Mouse (Mus musculus) midbrain, embryonic 12.5 days (tissue): ENCODE data around the gene Tnfrsf18. TPM values are rescaled to one million over a fixed set of nuclear protein-coding genes. Genes with fewer than 3 reads are reported as not detected.

Experiments
- ATAC-seq: fragments of 200-750 bp; cut with Nextera tagmentation; 2 replicates; pipeline ENCODE4 v1.8.0; 2017; ENCODE audit warnings: low read depth, moderate TSS enrichment, moderate library complexity; ENCODE audit not compliant: low FRiP score
- H3K27ac ChIP-seq: fragments of 300-500 bp; sonication (generic); replicated peaks from 2 replicates; pipeline ENCODE4 v1.5.1; 2016; ENCODE audit warnings: mild to moderate bottlenecking
- H3K27me3 ChIP-seq: fragments of 300-500 bp; sonication (generic); 2 replicates; pipeline ENCODE4 v1.6.1; 2016; ENCODE audit warnings: mild to moderate bottlenecking
- H3K36me3 ChIP-seq: fragments of 300-500 bp; sonication (generic); 2 replicates; pipeline ENCODE4 v1.6.1; 2016
- H3K4me1 ChIP-seq: fragments of 300-500 bp; sonication (generic); 2 replicates; pipeline ENCODE4 v1.6.1; 2016
- H3K4me2 ChIP-seq: fragments of 300-500 bp; sonication (generic); replicated peaks from 2 replicates; pipeline ENCODE4 v1.6.1; 2016; ENCODE audit warnings: mild to moderate bottlenecking, moderate library complexity
- H3K4me3 ChIP-seq: fragments of 300-500 bp; sonication (generic); 2 replicates; pipeline ENCODE4 v1.5.1; 2016; ENCODE audit warnings: mild to moderate bottlenecking
- H3K9ac ChIP-seq: fragments of 300-500 bp; sonication (generic); replicated peaks from 2 replicates; pipeline ENCODE4 v1.6.1; 2016; ENCODE audit warnings: mild to moderate bottlenecking, moderate library complexity
- H3K9me3 ChIP-seq: fragments of 300-500 bp; sonication (generic); 2 replicates; pipeline ENCODE4 v1.6.1; 2016; ENCODE audit warnings: mild to moderate bottlenecking
- WGBS: fragments of 180-500 bp; shearing (Covaris S2); methylation state at CpG from one replicate; pipeline ENCODE4 v1.1.7; 2016; 5-methylcytosine and 5-hydroxymethylcytosine counted together
- polyA plus RNA-seq: library from polyadenylated mRNA; unstranded; fragments of >200 nt; fragmentation: Nextera tagmentation; extraction: Ambion mirVana; gene quantifications from 2 replicates; pipeline ENCODE4 v1.2.1, GENCODE M21; 2016

Tnfrsf18 gene
- polyA plus RNA-seq, 1 experiment from 2014 or later = 2.4 TPM

DNA sequence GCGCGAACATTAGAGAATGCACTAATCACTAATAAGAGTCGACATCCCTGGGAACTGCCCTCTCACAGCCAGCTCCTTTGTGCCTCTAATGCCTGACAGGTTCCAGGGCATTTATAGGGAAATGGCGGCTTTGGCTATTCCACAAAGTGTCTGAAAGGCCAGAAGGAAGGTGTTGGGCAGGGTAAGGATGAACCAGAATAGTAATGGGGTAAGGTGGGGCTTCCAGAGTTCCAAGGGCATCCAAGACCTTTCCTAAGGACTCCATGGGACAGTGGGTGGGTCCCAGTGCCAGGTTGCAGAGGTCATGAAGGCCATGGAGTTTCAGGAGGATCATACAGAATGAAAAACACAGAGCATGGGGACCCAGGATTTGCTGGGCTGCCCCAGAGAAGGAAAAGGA lies 8.3 kb downstream of the Tnfrsf18 start:
- Histone ChIP-seq H3K9me3 (no peaks in the 10 kb centered on the region), H3K4me3 (0 out of 2 replicates have a peak overlapping the region, but pooled peaks have one; percentile 31), H3K9ac (peak overlapping the region; percentile 28; the same call in 1 of the 2 replicates), H3K36me3 (peaks cover 2% of the 10 kb centered on the region; the same call in 1 of the 2 replicates), H3K4me2 (peak overlapping the region; percentile 48; the same call in 1 of the 2 replicates), H3K4me1 (peaks cover 32% of the 10 kb centered on the region), H3K27ac (no peak overlapping the region), H3K27me3 (peaks cover 27% of the 10 kb centered on the region)
- ATAC-seq = no peak
- 55% methylated on average over 4 of the region's 4 CpGs for WGBS

DNA sequence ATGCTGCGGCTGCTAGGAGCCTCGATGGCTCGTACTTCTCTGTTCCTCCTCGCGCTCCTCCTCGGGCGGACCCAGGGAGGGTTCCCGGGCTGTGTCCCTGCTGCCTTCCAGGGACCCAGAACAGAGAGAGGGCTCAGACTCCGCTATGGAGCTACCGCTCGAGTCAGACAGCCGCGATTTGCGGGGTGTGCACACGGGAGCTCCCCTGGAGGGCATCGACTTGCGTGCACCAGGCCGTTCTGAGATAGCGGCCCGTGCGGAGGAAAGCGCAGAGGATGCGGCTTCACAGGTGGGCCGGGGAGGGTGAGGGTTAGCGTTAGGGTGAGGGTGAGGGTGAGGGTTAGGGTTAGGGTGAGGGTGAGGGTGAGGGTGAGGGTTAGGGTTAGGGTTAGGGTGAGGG lies 8.9 kb downstream of the Tnfrsf18 start:
- H3K9me3 ChIP-seq = no peaks in the 10 kb centered on the region
- peaks cover 27% of the 10 kb centered on the region for H3K27me3 ChIP-seq
- peak overlapping the region; percentile 31 for H3K4me3 ChIP-seq
- no peaks in the 10 kb centered on the region for H3K36me3 ChIP-seq
- 5% methylated on average over 25 of the region's 25 CpGs for WGBS
- peak overlapping the region; percentile 48 for H3K4me2 ChIP-seq
- peak overlapping the region; percentile 28; the same call in 1 of the 2 replicates for H3K9ac ChIP-seq
- peaks cover 32% of the 10 kb centered on the region for H3K4me1 ChIP-seq
- H3K27ac ChIP-seq = no peak overlapping the region
- no peak for ATAC-seq

DNA sequence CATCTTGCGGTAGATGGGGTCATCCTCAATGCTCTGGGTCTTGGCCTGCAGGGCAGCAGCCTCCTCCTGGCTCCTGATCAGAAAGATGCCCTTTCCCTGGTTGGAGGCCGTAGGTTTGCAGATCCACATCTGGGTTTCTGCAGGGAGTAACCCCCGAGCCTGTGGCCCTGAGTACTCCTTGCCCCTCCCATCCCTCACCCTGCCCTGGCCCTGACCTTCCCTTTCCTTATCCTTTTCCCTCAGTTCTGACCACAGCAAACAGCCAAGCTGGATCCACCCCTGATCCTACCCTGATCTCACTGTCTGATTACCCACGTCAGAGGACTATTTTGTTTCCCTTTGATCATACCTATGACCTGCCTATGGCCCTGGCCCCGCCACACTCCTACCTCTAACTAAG lies 18.8 kb downstream of the Tnfrsf18 start:
- ATAC-seq = no peak
- Histone ChIP-seq H3K27me3 (no peaks in the 10 kb centered on the region), H3K4me2 (no peak overlapping the region), H3K9ac (no peak overlapping the region), H3K4me3 (no peak overlapping the region), H3K27ac (no peak overlapping the region), H3K9me3 (no peaks in the 10 kb centered on the region), H3K4me1 (no peaks in the 10 kb centered on the region), H3K36me3 (no peaks in the 10 kb centered on the region)
- WGBS = 76% methylated on average over 5 of the region's 5 CpGs

DNA sequence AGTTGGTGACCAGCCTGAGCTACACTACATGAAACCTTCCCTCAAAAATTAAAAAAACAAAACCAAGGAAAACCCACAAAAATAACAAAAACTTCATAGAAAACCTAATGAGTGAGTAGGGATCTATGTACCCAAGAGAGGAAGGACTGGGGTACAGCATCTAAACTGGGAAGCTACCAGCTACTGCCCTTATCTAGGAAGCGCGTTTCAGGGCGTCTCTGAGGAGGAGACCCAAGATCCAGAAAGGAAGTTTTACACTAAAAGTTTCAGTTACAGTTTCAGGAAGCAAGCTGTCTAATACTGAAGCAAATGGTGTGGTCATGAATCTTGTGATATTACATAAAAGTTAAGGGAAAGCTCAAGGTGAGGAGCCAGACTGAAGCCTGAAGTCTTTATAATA lies 23.8 kb downstream of the Tnfrsf18 start:
- Histone ChIP-seq H3K4me2 (no peak overlapping the region), H3K27ac (no peak overlapping the region), H3K9ac (no peak overlapping the region), H3K4me3 (no peak overlapping the region), H3K9me3 (no peaks in the 10 kb centered on the region), H3K27me3 (no peaks in the 10 kb centered on the region), H3K36me3 (no peaks in the 10 kb centered on the region), H3K4me1 (no peaks in the 10 kb centered on the region)
- WGBS = 89% methylated on average over 3 of the region's 3 CpGs
- no peak for ATAC-seq

DNA sequence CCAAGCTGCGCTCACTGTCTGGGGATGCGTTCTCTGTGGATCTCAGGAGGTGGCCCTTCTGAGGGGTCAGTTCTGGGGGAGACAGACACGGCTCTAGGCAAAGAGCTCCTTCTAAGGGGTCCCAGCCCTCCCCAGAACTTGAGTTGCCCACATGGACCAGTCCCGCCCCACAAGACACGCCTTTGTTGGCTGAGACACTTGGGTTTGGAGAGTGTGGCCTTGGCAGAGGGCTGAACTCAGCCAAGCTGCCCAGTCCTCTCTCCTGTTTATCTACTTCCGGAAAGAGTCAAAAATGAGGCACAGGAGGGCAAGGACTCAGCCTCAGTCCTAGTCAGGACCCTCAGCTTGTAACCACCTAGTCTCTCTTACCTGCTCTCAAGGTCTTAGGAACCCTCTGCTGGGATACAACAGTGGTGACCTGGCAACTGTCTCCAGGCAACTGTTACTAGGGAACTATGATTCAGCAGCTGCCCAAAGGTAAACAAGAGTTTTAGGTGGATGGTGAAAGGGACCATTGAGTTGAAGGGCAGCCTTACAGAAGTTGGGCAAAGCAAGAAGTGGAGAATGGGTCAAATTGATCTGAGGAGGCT lies 24.5 kb downstream of the Tnfrsf18 start:
- no peak for ATAC-seq
- 75% methylated on average over 6 of the region's 6 CpGs for WGBS
- Histone ChIP-seq H3K4me3 (no peak overlapping the region), H3K9ac (no peak overlapping the region), H3K27ac (no peak overlapping the region), H3K4me2 (no peak overlapping the region), H3K36me3 (no peaks in the 10 kb centered on the region), H3K4me1 (no peaks in the 10 kb centered on the region), H3K9me3 (no peaks in the 10 kb centered on the region), H3K27me3 (no peaks in the 10 kb centered on the region)

DNA sequence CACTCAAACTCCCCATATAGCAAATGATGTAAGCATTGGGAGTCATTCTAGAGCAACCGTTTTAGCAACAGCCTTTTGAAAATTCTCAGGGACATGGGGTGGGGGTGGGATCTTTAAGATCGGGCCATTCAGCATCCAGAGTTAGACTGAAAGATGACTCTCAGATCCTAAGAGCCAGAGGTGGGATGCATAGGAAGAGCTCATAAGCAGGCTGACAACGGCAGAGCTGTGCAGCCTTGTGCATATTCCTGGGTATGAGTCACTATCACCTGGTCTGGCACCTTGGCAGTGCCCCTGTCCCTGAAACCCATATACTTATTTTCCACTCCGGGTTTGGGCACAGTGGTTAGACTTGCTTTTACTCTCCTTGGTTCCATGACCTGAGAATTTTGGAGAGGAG lies 27.1 kb downstream of the Tnfrsf18 start:
- Histone ChIP-seq H3K4me3 (no peak overlapping the region), H3K4me1 (no peaks in the 10 kb centered on the region), H3K36me3 (no peaks in the 10 kb centered on the region), H3K9ac (no peak overlapping the region), H3K27ac (no peak overlapping the region), H3K4me2 (no peak overlapping the region), H3K27me3 (no peaks in the 10 kb centered on the region), H3K9me3 (no peaks in the 10 kb centered on the region)
- 88% methylated on average over 4 of the region's 4 CpGs for WGBS
- ATAC-seq = no peak

DNA sequence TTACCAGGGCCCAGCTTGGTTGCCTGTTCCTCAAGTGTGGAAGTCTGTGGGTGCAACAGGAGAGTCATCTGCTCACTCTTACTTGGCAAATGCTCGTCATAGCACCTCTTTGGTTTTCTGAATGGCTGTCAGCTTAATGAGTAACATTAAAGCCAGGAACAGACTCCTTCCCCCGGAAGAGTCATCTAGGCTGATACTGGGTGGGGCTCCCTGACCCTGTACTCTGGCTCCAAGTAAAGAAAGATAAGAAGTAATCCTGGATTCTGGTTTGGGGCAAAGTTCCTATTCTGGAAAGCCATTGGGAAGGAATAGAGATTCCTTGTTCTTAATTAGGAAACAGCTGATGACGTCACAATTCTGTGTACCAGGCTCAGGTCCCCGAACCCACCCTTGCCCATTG lies 28.2 kb downstream of the Tnfrsf18 start:
- 86% methylated on average over 4 of the region's 4 CpGs for WGBS
- H3K27ac ChIP-seq = no peak overlapping the region
- H3K9me3 ChIP-seq = no peaks in the 10 kb centered on the region
- no peak overlapping the region for H3K9ac ChIP-seq
- no peaks in the 10 kb centered on the region for H3K4me1 ChIP-seq
- no peaks in the 10 kb centered on the region for H3K27me3 ChIP-seq
- no peak overlapping the region for H3K4me3 ChIP-seq
- ATAC-seq = no peak
- H3K36me3 ChIP-seq = no peaks in the 10 kb centered on the region
- no peak overlapping the region for H3K4me2 ChIP-seq

DNA sequence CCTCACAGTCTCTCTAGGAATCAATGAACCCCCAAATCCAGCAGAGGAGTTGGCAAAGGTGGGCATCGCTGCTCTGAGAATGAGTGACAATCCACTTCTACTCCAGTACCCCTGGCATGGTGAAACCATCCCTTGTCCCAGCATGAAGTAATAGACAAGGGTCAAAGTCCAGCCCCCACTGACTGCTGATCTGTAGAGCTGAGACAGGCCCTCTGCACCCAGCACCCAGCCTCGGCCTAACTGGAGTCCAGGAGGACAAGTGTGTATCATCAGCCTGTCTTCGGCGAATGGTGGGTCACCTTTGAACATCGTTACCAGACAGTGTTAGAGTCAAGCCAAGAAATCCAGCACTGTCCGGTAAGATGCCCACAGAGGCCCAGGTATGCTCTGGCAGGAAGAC lies 28.6 kb downstream of the Tnfrsf18 start:
- no peak for ATAC-seq
- Histone ChIP-seq H3K9me3 (no peaks in the 10 kb centered on the region), H3K9ac (no peak overlapping the region), H3K27me3 (no peaks in the 10 kb centered on the region), H3K4me3 (no peak overlapping the region), H3K27ac (no peak overlapping the region), H3K4me2 (no peak overlapping the region), H3K4me1 (no peaks in the 10 kb centered on the region), H3K36me3 (no peaks in the 10 kb centered on the region)
- WGBS = 94% methylated on average over 6 of the region's 6 CpGs

DNA sequence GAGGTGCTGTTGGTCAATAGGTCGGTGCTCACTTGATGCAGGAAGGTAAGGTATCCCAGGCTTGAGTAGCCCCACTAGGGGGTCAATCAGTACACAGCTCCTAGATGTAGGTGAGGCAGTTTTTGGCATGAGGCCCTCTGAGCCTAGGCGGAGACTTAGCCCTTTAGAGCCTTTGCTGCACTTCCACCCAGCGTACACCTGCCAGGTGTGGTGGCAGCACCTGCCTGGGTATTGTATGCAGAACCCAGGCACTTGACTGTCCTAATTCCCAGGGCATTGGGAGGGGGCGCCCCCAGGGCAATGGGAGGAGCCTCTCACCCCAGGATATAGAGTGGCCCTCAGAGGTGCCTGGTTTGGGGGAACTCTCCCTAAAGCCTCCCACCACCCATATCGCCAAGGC lies 29.2 kb downstream of the Tnfrsf18 start:
- H3K27me3 ChIP-seq = no peaks in the 10 kb centered on the region
- no peaks in the 10 kb centered on the region for H3K4me1 ChIP-seq
- WGBS = 89% methylated on average over 5 of the region's 5 CpGs
- no peak overlapping the region for H3K4me3 ChIP-seq
- no peak overlapping the region for H3K4me2 ChIP-seq
- H3K36me3 ChIP-seq = no peaks in the 10 kb centered on the region
- ATAC-seq = no peak
- no peak overlapping the region for H3K27ac ChIP-seq
- no peak overlapping the region for H3K9ac ChIP-seq
- no peaks in the 10 kb centered on the region for H3K9me3 ChIP-seq

DNA sequence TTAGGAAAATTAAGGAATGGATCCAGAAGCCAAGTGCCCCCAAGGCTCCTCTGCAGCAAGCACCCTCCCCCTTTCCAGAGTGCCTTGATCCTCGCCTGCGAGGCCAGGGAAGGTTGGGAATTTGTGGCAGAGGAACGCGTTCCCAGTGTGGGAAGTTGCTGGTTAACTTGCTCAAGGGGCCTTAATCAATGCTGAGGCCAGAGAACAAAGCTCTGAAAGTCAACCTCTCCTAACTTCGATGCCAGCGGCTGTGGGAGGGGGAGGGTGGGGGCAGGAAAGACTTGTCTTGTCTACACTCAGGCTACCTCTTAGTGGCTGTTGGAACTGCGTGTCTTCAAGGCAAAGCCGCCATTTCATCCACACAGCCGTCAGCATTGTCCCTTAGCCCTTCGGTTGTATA lies 31.7 kb downstream of the Tnfrsf18 start:
- no peak overlapping the region for H3K27ac ChIP-seq
- ATAC-seq = no peak
- no peaks in the 10 kb centered on the region for H3K4me1 ChIP-seq
- no peaks in the 10 kb centered on the region for H3K27me3 ChIP-seq
- H3K9ac ChIP-seq = no peak overlapping the region
- H3K4me3 ChIP-seq = no peak overlapping the region
- 70% methylated on average over 10 of the region's 10 CpGs for WGBS
- H3K4me2 ChIP-seq = no peak overlapping the region
- H3K9me3 ChIP-seq = no peaks in the 10 kb centered on the region
- H3K36me3 ChIP-seq = no peaks in the 10 kb centered on the region

DNA sequence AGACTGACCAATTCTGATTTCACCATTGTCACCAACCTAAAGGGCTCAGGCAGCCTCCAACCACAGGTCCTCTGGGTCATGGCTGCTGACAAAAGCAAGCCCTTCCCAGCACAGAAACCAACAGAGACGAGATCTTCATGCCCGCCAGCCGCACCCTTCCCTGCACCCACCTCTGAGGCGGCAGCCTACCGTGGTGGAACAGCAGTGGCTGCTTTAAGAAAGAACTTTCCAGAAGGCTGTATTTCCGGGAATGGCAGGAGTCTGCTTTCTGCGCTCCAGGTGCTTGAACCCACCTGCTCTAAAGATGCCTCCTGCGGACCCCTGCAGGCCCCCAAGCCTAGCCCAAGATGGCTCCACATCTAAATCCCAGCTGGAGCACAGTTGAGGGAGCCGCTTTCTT lies 32.9 kb downstream of the Tnfrsf18 start:
- WGBS = 79% methylated on average over 9 of the region's 9 CpGs
- H3K4me3 ChIP-seq = no peak overlapping the region
- no peaks in the 10 kb centered on the region for H3K9me3 ChIP-seq
- H3K4me1 ChIP-seq = peaks cover 3% of the 10 kb centered on the region
- H3K9ac ChIP-seq = no peak overlapping the region
- ATAC-seq = no peak
- H3K36me3 ChIP-seq = no peaks in the 10 kb centered on the region
- no peak overlapping the region for H3K4me2 ChIP-seq
- H3K27me3 ChIP-seq = no peaks in the 10 kb centered on the region
- H3K27ac ChIP-seq = no peak overlapping the region

DNA sequence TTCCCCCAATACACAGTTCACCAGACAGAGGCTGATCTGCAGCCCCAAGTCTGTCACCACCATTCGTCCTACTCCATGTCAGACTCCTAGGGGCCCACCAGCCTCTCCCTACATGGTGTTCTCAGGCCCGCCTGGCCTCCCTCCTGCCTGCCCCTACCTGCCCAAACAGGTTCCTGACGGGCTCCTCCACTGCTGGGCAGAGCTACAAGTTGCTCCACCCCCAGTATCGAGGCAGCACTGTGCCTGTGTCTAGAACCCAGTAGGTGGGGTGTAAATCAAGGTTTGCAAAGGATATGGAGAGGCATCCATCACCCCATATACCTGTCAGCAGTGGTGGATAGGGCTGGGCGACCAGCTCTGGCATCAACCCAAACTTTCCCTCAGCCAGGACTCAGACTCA lies 33.3 kb downstream of the Tnfrsf18 start, which contains the start of gene Ttll10:
TSS of gene Ttll10 (minus strand) at position 154 of the 400 bp plus-strand sequence.
- no peak within 1 kb of the TSS for H3K4me2 ChIP-seq
- no peaks in the 10 kb centered on the region for H3K9me3 ChIP-seq
- H3K27ac ChIP-seq = no peak within 1 kb of the TSS
- 58% methylated on average over 5 of the region's 5 CpGs for WGBS
- H3K4me1 ChIP-seq = peaks cover 8% of the 10 kb centered on the region
- H3K36me3 ChIP-seq = no peaks in the 10 kb centered on the region
- no peaks in the 10 kb centered on the region for H3K27me3 ChIP-seq
- H3K4me3 ChIP-seq = no peak within 1 kb of the TSS
- no peak for ATAC-seq
- no peak within 1 kb of the TSS for H3K9ac ChIP-seq

DNA sequence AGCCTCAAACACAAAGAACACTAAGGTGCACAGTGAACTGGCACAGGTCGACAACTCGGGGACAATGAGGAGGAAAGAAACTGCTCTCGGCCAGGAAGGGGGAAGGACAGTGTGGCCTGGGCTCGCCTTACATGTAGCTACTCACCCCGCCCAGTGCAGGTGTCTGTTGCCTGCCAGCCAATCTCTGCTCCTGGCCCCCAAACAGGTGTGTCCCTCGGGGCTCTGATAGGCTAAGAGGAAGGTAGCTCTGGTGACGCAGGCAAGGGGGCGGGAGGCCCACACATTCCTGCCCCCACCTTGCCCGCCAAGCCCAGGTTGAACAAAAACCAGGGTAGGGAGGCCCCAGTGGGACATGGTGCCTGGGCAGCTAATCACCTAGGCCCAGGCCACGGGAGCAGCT lies 33.7 kb downstream of the Tnfrsf18 start:
- no peak overlapping the region for H3K27ac ChIP-seq
- no peak overlapping the region for H3K4me2 ChIP-seq
- 37% methylated on average over 10 of the region's 10 CpGs for WGBS
- H3K27me3 ChIP-seq = no peaks in the 10 kb centered on the region
- no peaks in the 10 kb centered on the region for H3K9me3 ChIP-seq
- no peak for ATAC-seq
- H3K4me1 ChIP-seq = peaks cover 10% of the 10 kb centered on the region
- no peak overlapping the region for H3K9ac ChIP-seq
- no peak overlapping the region for H3K4me3 ChIP-seq
- no peaks in the 10 kb centered on the region for H3K36me3 ChIP-seq
